Mouse (Mus musculus) neural tube, embryonic 13.5 days (tissue): ENCODE data around the gene Gm10643. TPM values are rescaled to one million over a fixed set of nuclear protein-coding genes. Genes with fewer than 3 reads are reported as not detected.

ENCODE experiments used
- ATAC-seq: fragments of 200-750 bp; cut with Nextera tagmentation; 2 replicates; pipeline ENCODE4 v1.8.0; 2017; ENCODE audit warnings: low read depth, mild to moderate bottlenecking, moderate TSS enrichment, moderate library complexity
- H3K27ac ChIP-seq: fragments of 300-500 bp; sonication (generic); replicated peaks from 2 replicates; pipeline ENCODE4 v1.5.1; 2015; ENCODE audit warnings: moderate library complexity, mild to moderate bottlenecking, inconsistent platforms
- H3K27me3 ChIP-seq: fragments of 300-500 bp; sonication (generic); 2 replicates; pipeline ENCODE4 v1.6.1; 2015; ENCODE audit warnings: mild to moderate bottlenecking, inconsistent platforms
- H3K36me3 ChIP-seq: fragments of 300-500 bp; sonication (generic); 2 replicates; pipeline ENCODE4 v1.6.1; 2015; ENCODE audit warnings: mild to moderate bottlenecking, inconsistent platforms
- H3K4me1 ChIP-seq: fragments of 300-500 bp; sonication (generic); replicated peaks from 2 replicates; pipeline ENCODE4 v1.6.1; 2015; ENCODE audit warnings: inconsistent platforms
- H3K4me2 ChIP-seq: fragments of 300-500 bp; sonication (generic); 2 replicates; pipeline ENCODE4 v1.6.1; 2015; ENCODE audit warnings: inconsistent platforms, mild to moderate bottlenecking, moderate library complexity
- H3K4me3 ChIP-seq: fragments of 300-500 bp; sonication (generic); 2 replicates; pipeline ENCODE4 v1.5.1; 2015; ENCODE audit warnings: mild to moderate bottlenecking, inconsistent platforms
- H3K9ac ChIP-seq: fragments of 300-500 bp; sonication (generic); 2 replicates; pipeline ENCODE4 v1.6.1; 2015; ENCODE audit warnings: moderate library complexity, mild to moderate bottlenecking, inconsistent platforms
- H3K9me3 ChIP-seq: fragments of 300-500 bp; sonication (generic); 2 replicates; pipeline ENCODE4 v1.6.1; 2016; ENCODE audit warnings: inconsistent platforms
- WGBS: fragments of 180-500 bp; shearing (Covaris S2); methylation state at CpG from one replicate; pipeline ENCODE4 v1.1.7; 2015; 5-methylcytosine and 5-hydroxymethylcytosine counted together
- polyA plus RNA-seq: library from polyadenylated mRNA; unstranded; fragments of >200 nt; fragmentation: Nextera tagmentation; extraction: Ambion mirVana; gene quantifications from 2 replicates; pipeline ENCODE4 v1.2.1, GENCODE M21; 2015

The Gm10643 gene
- polyA plus RNA-seq, 1 experiment from 2014 or later: 1.9 TPM

DNA sequence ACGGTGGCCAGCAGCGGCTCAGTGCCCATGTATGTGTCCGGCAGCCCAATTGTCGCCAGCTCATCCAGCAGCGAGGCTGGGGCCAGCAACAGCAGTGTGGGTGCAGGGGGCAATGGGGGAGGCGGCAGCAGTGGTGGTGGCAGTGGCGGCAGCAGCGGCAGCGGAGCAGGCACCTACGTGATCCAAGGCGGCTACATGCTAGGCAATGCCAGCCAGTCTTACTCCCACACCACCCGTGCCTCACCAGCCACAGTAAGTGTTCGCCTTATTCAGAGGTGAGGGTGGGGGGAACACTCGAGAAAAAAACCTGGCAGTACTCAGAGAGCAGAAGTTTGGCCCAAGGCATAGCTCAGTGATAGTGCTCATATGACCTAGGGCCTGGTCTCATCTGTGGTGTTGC lies 22.9 kb upstream of the Gm10643 start:
- ATAC-seq: no peak
- H3K4me3 ChIP-seq: no peak overlapping the region
- H3K36me3 ChIP-seq: peaks cover 90% of the 10 kb centered on the region
- H3K27me3 ChIP-seq: no peaks in the 10 kb centered on the region
- H3K27ac ChIP-seq: no peak overlapping the region
- no peaks in the 10 kb centered on the region for H3K9me3 ChIP-seq
- WGBS: 98% methylated on average over 14 of the region's 14 CpGs
- H3K4me2 ChIP-seq: no peak overlapping the region
- H3K4me1 ChIP-seq: peaks cover 12% of the 10 kb centered on the region
- no peak overlapping the region for H3K9ac ChIP-seq

DNA sequence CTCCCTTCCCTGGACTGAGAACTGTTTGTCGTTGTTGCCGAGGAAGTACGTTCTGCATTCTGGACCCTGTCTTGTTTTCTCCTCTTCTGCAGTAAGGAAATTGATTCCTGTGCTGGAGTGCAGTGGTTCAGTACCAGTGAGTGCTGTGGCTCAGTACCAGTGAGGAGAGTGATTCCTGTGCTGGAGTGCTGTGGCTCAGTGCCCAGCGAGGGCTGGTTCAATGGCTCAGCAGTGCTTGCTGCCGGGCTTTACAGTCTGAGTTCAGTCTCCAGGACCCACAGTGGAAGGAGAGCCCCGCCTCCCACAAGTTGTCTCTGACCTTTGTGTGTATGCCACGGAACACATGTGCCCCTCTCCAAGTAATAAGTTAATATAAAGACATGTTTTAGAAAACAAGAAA lies 22.2 kb upstream of the Gm10643 start:
- Histone ChIP-seq H3K9ac (no peak overlapping the region), H3K36me3 (peaks cover 90% of the 10 kb centered on the region), H3K27me3 (no peaks in the 10 kb centered on the region), H3K9me3 (no peaks in the 10 kb centered on the region), H3K27ac (no peak overlapping the region), H3K4me1 (peaks cover 12% of the 10 kb centered on the region), H3K4me3 (no peak overlapping the region), H3K4me2 (no peak overlapping the region)
- no peak for ATAC-seq
- WGBS: 90% methylated on average over 7 of the region's 7 CpGs

DNA sequence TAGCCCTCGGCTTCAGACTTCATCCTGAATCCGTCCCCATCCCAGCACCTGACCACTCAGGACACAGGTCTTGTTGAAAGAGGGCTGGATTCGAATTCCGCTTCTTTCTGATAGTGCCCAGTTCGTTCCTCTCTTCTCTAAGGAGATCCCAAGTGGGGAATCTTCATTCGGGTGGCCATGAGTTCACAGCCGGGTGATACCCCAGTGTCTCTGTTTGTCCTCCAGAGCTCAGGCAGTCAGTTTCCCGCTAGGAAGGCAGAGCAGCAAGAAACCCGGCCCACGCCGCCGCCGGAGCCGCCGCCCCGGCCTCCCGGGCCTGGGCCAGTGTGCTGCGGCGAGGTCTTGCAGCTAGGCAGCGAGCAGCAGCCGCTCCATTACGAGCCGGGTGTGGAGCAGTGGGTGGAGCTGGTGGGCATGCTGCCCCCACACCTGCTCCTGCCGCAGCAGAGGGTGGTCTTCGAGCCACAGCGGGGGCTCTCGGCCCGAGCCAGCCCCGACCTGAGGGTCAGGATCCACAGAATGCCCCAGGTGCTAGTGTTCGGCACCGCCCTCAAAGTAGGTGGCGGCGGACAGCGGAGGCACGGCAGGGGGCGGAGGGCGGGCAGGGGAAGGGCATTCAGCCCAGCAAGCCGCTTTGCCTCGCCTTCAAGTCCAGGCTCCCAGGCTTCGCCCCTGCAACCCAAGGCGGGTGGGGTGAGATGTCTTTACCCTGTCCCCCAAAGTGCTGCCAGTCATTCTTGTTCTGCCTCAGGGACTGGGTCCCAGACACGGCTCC lies 19.6 kb upstream of the Gm10643 start:
- peaks cover 91% of the 10 kb centered on the region for H3K36me3 ChIP-seq
- no peaks in the 10 kb centered on the region for H3K27me3 ChIP-seq
- 34% methylated on average over 42 of the region's 42 CpGs for WGBS
- no peak overlapping the region for H3K4me3 ChIP-seq
- H3K9ac ChIP-seq: 0 out of 2 replicates have a peak overlapping the region, but pooled peaks have one; percentile 41
- ATAC-seq: no peak
- H3K4me1 ChIP-seq: peaks cover 12% of the 10 kb centered on the region
- no peaks in the 10 kb centered on the region for H3K9me3 ChIP-seq
- no peak overlapping the region for H3K27ac ChIP-seq
- 0 out of 2 replicates have a peak overlapping the region, but pooled peaks have one; percentile 13 for H3K4me2 ChIP-seq

DNA sequence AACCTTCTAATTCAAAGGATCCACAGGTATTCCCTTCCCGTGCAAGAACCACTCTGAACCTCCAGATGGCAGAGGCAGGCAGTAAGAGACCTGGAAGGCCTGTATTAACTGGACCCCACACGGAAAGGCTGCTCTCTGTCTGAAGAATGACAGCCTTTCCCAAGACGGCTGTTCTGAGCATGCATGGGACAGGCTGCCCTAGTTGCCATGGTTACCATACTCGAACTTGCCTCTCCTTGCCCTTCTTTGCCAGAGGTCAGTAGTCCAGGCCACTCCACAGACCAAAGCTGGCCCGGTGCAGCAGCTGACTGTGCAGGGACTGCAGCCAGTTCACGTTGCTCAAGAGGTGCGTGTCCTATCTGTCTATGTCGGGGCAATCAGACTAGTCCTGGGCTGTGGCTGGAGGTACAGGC lies 18.9 kb upstream of the Gm10643 start:
- H3K4me2 ChIP-seq: no peak overlapping the region
- H3K4me1 ChIP-seq: peaks cover 12% of the 10 kb centered on the region
- peak overlapping the region; percentile 6; the same call in 1 of the 2 replicates for H3K9ac ChIP-seq
- no peak overlapping the region for H3K27ac ChIP-seq
- no peaks in the 10 kb centered on the region for H3K27me3 ChIP-seq
- no peak overlapping the region for H3K4me3 ChIP-seq
- no peak for ATAC-seq
- WGBS: 21% methylated on average over 8 of the region's 8 CpGs
- H3K36me3 ChIP-seq: peaks cover 91% of the 10 kb centered on the region
- H3K9me3 ChIP-seq: no peaks in the 10 kb centered on the region

DNA sequence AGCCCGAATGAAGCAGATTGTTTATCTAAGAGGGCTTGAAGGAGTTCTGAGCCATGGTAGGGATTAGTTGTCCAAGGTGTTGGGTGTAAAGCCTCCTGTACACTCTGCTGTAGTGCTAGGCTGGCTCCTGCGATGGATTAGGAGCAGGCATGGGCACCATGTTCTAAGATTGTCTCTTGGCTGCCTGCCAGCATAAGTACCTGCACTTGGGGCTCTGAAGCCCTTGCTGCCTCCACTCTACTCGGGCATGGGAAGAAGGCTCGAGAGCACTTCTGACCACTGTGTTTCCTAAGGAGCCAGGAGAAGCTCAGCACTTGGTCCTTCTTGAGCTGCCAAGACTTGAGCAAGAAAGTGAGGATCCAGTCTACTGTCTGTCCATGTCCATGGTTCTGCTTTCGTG lies 14.3 kb upstream of the Gm10643 start:
- H3K9ac ChIP-seq: no peak overlapping the region
- no peak overlapping the region for H3K27ac ChIP-seq
- no peak for ATAC-seq
- no peak overlapping the region for H3K4me2 ChIP-seq
- no peaks in the 10 kb centered on the region for H3K9me3 ChIP-seq
- no peaks in the 10 kb centered on the region for H3K27me3 ChIP-seq
- H3K4me3 ChIP-seq: no peak overlapping the region
- peaks cover 10% of the 10 kb centered on the region for H3K4me1 ChIP-seq
- 94% methylated on average over 5 of the region's 5 CpGs for whole genome bisulfite sequencing
- peaks cover 81% of the 10 kb centered on the region for H3K36me3 ChIP-seq

DNA sequence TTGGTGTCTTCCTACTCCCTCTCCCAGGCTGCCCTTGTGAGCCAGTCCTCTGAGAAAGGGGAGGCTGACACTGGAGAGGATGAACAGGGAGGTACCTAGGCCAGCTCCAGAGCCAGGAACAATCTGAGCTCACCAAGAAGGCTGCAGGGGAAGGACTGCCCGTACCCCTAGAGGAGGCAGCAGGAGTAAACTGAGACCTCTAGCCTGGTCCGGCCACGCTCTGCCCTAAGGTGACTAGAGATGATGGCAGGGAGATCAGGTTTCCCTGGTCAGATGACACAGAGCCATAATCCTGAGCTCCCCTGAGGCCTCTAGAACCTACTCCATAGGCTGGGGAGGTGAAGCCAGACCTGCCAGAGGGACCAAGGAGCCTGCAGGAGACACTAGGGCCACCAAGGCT lies 11.9 kb upstream of the Gm10643 start:
- Histone ChIP-seq H3K27ac (no peak overlapping the region), H3K9me3 (no peaks in the 10 kb centered on the region), H3K4me2 (no peak overlapping the region), H3K4me1 (peaks cover 27% of the 10 kb centered on the region), H3K4me3 (no peak overlapping the region), H3K36me3 (peaks cover 58% of the 10 kb centered on the region), H3K9ac (no peak overlapping the region), H3K27me3 (no peaks in the 10 kb centered on the region)
- 73% methylated on average over 3 of the region's 3 CpGs for WGBS
- no peak for ATAC-seq

DNA sequence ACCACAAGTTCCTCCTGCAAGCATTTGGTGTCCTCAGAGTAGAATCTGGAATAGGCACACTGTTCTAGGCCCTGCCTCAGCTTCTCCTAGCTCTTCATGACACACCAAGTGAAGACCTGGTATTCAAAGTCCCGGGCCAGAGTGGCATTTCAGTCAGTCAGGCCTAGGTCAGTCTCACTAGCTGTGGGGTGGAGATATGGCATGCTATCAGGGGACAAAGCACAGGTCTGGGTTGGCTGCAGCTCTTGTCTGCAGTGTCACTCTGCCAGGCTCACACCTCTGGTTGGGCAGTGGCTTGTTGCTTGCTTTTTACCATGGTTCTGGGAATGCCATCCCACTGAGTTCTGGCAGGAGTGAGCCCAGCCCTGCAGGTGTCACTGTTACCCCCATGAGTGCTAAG lies 11.5 kb upstream of the Gm10643 start:
- no peak overlapping the region for H3K9ac ChIP-seq
- ATAC-seq: no peak
- peaks cover 32% of the 10 kb centered on the region for H3K4me1 ChIP-seq
- H3K27me3 ChIP-seq: no peaks in the 10 kb centered on the region
- 88% methylated on average over 1 of the region's 1 CpGs for WGBS
- H3K36me3 ChIP-seq: peaks cover 55% of the 10 kb centered on the region
- no peak overlapping the region for H3K4me3 ChIP-seq
- H3K4me2 ChIP-seq: no peak overlapping the region
- no peak overlapping the region for H3K27ac ChIP-seq
- no peaks in the 10 kb centered on the region for H3K9me3 ChIP-seq

DNA sequence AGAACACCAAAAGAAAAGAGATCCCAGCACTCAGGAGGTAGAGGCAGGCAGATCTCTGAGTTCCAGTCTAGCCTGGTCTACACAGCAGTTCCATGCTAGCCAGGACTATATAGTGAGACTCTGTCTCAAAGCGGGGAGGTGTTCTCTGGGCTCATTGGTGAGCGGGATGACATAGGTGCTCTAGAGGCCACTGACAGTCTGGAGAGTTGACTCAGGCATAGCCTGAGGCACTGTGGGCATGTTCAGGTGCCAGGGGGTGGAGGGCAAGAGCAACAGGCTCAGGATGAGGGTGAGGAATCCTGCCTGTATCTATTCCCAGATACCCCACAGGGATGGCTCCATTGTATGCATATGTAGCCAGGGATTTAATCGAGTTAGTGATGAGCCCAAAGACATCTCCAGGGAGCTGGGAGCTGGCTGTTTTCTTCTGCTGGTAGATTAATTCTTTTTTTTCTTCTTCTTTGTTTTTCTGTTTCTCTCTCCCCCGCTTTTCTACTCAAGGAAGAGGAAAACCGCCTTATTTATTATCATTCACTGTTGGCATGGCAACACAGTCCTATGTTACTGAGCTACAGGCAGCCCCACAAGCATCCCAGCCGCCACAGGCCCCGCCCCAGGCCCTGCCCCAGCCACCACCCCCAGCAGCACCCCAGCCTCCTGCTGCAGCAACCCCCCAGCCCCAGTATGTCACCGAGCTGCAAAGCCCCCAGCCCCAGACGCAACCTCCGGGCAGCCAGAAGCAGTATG lies 8.5 kb upstream of the Gm10643 start:
- no peaks in the 10 kb centered on the region for H3K9me3 ChIP-seq
- no peaks in the 10 kb centered on the region for H3K27me3 ChIP-seq
- WGBS: 35% methylated on average over 10 of the region's 10 CpGs
- H3K4me1 ChIP-seq: peaks cover 60% of the 10 kb centered on the region
- peaks cover 27% of the 10 kb centered on the region for H3K36me3 ChIP-seq
- H3K4me2 ChIP-seq: no peak overlapping the region
- peak overlapping the region; percentile 53 for H3K9ac ChIP-seq
- H3K27ac ChIP-seq: peak overlapping the region; percentile 77
- 0 out of 2 replicates have a peak, but pooled peaks have one; percentile 45 for ATAC-seq
- no peak overlapping the region for H3K4me3 ChIP-seq

DNA sequence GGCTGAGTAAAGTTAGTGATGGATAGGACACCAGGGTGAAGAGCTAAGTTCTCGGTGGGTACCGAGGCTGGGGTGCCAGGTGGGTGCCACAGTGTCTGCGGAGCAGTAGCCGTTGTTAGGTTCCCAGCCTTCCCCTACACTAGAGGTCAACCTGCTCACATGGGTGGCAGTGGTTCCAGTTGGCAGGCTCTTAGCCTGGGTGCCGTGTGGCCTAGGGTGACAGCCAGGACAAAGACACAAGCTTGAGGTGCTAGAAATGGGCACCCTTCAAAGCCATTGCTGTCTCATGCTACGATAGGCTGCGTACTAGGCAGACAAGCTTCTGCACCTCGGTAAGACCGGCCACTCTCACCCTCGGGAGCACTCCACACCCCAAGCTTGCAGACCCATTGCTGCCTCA lies 7.4 kb upstream of the Gm10643 start:
- ATAC-seq: no peak
- Histone ChIP-seq H3K4me3 (no peak overlapping the region), H3K36me3 (peaks cover 26% of the 10 kb centered on the region), H3K4me2 (no peak overlapping the region), H3K27me3 (no peaks in the 10 kb centered on the region), H3K27ac (0 out of 2 replicates have a peak overlapping the region, but pooled peaks have one; percentile 77), H3K9ac (0 out of 2 replicates have a peak overlapping the region, but pooled peaks have one; percentile 9), H3K4me1 (peaks cover 71% of the 10 kb centered on the region), H3K9me3 (no peaks in the 10 kb centered on the region)
- WGBS: 88% methylated on average over 10 of the region's 10 CpGs

DNA sequence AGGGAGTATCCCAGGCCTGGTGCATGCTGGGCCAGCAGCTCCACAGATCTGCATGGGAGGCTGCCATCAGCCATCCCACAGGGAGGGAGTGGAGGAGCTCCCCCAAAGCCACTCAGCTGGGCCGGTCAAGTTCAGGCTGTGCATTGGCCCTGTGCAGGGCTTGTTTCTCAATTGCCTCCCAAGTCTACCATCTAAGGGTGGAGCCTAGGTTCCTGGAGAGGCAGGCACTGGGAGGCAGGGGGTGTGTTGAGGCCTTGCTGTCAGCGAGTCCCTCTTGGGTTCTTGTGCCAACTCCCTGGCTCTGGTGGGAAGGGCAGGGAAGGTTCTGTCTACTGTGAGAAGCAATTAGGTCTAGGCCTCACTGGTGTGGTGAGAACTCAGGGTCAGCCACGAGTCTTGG lies 7.0 kb upstream of the Gm10643 start:
- peaks cover 71% of the 10 kb centered on the region for H3K4me1 ChIP-seq
- H3K27ac ChIP-seq: 0 out of 2 replicates have a peak overlapping the region, but pooled peaks have one; percentile 13
- whole genome bisulfite sequencing: 85% methylated on average over 3 of the region's 3 CpGs
- no peak overlapping the region for H3K4me3 ChIP-seq
- H3K4me2 ChIP-seq: no peak overlapping the region
- no peak overlapping the region for H3K9ac ChIP-seq
- H3K36me3 ChIP-seq: peaks cover 22% of the 10 kb centered on the region
- no peak for ATAC-seq
- H3K9me3 ChIP-seq: no peaks in the 10 kb centered on the region
- H3K27me3 ChIP-seq: no peaks in the 10 kb centered on the region

DNA sequence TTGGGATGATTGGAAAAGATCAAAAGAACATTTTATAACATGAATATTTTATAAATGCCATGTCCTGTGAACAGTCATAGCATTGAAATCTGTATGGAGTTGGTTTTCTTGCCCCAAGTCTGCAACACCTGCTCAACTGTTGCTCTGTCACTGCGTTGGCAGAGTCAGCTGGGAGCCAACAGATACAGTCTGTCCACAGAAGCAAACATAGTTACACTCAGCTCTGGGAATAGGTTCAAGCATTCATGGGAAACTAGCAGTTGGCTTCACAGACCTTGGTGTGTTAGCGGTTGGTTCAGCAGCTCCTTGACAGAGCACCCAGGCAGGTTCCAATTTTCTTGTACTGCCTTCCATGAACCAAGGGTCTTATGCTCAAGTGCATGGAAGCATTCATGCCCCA lies 5.7 kb upstream of the Gm10643 start:
- ATAC-seq: no peak
- Histone ChIP-seq H3K9ac (no peak overlapping the region), H3K27ac (no peak overlapping the region), H3K4me1 (peaks cover 75% of the 10 kb centered on the region), H3K4me3 (no peak overlapping the region), H3K36me3 (peaks cover 15% of the 10 kb centered on the region), H3K9me3 (no peaks in the 10 kb centered on the region), H3K27me3 (no peaks in the 10 kb centered on the region), H3K4me2 (no peak overlapping the region)
- 87% methylated on average over 2 of the region's 2 CpGs for WGBS

DNA sequence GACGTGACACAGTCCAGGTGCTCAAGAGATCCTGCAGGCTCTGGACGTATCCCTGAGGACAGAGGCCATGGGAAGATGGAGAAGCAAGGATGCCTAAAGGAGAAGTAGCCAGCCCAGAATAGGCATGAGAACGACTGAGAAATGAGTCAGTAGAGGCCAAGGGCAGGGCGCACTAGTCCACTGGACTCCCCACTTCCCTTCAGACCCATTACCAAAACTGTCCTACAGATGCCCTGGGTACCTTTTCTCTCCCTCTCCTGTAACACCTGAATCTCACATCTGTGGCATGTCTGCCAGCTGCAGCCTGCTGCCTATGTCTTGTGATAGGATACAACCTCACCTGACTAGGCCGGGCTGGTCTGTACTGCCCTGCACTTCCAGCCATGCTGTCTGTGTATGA lies 5.3 kb upstream of the Gm10643 start:
- Histone ChIP-seq H3K36me3 (peaks cover 11% of the 10 kb centered on the region), H3K9ac (0 out of 2 replicates have a peak overlapping the region, but pooled peaks have one; percentile 31), H3K4me1 (peaks cover 79% of the 10 kb centered on the region), H3K27ac (0 out of 2 replicates have a peak overlapping the region, but pooled peaks have one; percentile 13), H3K27me3 (no peaks in the 10 kb centered on the region), H3K9me3 (no peaks in the 10 kb centered on the region), H3K4me3 (no peak overlapping the region), H3K4me2 (no peak overlapping the region)
- 87% methylated on average over 5 of the region's 5 CpGs for WGBS
- no peak for ATAC-seq
